Mouse (Mus musculus): Measurements from ENCODE around the gene Card6.

Card6 gene

DNA sequence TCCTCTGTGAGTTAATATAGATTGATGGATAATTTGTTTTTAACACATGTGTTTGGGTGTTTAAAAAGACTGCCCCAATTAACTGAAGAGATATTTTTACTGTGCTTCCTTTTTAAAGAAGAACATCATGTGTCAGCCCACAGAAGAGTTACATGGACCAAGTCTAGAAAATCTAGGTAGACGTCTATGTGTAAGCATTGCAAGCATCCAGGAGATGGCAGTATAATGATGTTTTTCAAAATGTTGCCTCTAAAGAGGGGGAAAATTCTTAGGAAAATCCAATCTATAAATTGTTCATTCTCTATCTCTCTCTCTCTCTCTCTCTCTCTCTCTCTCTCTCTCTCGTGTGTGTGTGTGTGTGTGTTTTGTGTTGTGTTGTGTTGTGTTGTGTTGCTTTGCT is 22.2 kb downstream of the Card6 start:
- DNase-seq (ENCODE audit: low spot score in 2 of 2) = no peak

DNA sequence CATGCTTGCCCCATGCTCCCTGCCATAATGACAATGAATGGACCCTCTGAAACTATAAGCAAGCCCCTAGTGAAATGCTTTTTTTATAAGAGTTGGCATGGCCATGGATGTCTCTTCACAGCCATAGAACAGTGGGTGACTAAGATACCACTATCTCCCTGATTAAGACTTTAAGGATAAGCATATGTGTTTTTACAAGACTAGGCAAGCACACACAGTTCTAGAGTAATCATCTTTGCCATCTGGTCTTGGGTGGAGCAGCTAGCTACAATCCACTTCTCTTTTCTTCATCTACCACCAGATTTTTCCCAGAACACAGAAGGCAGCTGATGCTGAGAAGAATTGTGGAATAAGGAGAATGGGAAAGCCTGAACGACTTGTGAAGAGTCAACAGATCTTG is 27.1 kb downstream of the Card6 start:
- no peak for DNase-seq (ENCODE audit: low spot score in 2 of 2)

DNA sequence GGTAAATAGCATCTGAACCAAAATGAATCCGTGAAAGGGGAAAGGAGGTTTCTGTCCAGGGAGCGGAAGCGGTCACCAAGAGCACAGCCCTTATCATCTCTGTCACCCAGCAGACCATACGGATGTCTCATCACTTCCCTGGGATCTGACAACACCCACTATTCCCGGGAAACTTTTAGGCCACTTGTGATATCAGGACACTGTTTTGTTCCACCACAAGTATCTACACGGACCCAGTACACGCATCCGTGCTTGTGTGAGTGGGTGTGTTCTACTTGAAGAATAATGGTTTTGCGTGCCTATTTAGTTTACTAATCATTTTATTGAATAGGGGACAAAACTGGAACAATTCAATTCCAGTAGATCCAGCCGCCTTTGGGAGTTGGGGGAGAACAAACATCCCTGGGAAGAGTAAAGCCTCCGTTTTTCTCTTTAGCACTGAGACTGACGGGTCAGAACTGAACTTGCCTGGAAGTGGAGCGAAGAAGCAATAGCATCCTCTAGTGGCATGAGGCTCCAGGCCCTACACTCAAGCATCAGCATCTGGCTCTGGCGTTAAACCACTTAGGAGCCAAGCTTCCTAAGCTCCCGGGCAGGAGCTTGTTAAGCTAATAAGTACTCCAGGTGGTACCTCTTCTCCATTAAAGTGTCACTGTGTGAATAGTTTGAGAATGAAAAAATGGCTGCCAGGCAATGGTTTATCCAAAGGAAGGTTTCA is 39.4 kb downstream of the Card6 start:
- DNase-seq (ENCODE audit: low spot score in 2 of 2) = peak; percentile 34 to 55

DNA sequence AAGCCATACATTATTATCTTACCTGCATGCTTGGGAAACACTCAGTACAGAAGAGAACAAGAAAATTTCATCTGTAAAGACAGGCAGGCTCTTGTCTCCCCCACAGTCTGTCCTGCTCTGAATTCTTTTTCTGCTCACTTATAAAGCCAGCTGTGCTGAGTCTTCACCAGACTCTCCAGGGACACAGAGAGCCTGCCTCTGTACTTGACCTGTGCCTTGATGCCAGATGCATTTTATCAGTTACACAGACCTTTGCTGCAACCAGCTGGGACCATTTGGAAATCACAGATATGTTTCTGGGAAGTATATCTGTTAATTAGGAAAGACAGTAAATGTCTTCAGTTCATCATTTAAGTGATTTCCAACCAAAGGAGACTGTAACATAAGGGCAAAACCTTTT is 44.7 kb downstream of the Card6 start, which contains the start of gene C7:
Gene C7 (minus strand): TSS at position 106 of the 400 bp plus-strand sequence.
- no peak for DNase-seq (ENCODE audit: low spot score in 2 of 2)
